Mouse (Mus musculus): Measurements from ENCODE around the gene Ttc29. TPM values are rescaled to one million over a fixed set of nuclear protein-coding genes. Genes with fewer than 3 reads are reported as not detected.

Ttc29 gene
- not detected for total RNA-seq (2023)

DNA sequence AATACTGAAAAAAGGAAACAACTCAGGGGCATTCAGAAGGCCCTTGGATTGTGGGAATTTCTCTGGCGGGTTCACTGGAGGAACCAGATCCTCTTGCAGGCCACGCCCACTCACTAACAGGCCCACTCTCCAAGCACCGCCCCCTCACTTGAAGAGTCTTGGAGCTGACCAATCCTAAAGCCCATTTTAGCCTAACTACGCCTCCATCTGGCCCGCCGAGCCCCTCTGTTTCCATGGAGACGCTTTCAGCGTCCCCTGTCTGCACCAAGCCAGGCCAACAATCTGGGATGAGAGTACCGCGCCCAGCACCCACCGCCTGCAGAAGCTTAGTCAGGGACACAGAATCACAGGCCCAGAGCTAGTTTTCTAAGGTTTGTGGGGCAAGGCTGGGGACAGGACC lies at the start of gene Ttc29:
Gene Ttc29, plus strand, starts transcription at position 224 of the 400 bp plus-strand sequence.

DNA sequence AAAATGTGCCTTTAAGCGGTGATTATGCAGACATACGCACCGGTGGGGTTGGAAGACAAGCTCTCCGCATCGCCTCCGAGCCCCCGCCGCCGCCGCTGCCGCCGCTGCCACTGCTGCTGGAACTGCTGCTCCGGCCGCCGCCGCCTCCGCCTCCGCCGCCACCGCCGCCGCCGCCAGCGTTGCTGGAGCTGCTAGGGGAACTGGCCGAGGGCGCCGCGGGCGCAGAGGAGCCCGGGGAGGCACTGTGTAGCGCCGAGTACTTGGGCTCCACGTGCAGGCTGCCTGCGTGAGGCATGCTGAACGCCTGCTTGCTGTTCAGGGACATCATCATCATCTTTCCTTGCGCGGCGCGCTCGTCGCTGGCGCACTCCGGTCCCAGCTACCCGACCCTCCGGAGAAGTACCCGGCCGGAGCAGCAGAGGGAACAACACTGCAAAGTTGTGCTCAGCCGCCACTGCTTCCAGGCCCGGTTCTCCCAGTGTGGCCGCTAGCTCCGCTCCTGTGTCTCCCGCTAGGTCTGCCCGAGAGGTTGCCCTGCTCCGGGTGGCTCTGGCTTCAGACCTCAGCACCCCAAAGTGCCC lies 223.1 kb downstream of the Ttc29 start, which contains the start of gene Pou4f2:
Gene Pou4f2, minus strand, starts transcription at position 575 of the 581 bp plus-strand sequence.

Other genes starting within 250 kb of the Ttc29 start
- gene Pou4f2, start 223.3 kb downstream of the Ttc29 start, total RNA-seq (2023): not detected